Mouse (Mus musculus) activated CD4-positive, CD25-positive, alpha-beta regulatory T cell, adult 4 months (primary cell): ENCODE measurements around the gene BC030500. TPM values are rescaled to one million over a fixed set of nuclear protein-coding genes. Genes with fewer than 3 reads are reported as not detected.

Source experiments
- ATAC-seq: one replicate; pipeline ENCODE4 v1.8.0; 2017
- polyA plus RNA-seq, 2 experiments: library from polyadenylated mRNA; unstranded; fragments of 100-300 nt; shearing (Covaris generic); gene quantifications; one replicate each; pipeline ENCODE4 v1.2.1; 2017

Gene BC030500
- polyA plus RNA-seq: not detected

- no peak for ATAC-seq
Observed at GRCm38 (mm10) chr8:58911677-58912076, at the start of gene BC030500. BC030500 (plus strand) TSS chr8:58911755.

GRCm38 (mm10) chr8:58886405-58886804 is 25.1 kb upstream of the BC030500 start:
- no peak for ATAC-seq

- ATAC-seq: no peak
Observed at GRCm38 (mm10) chr8:58890591-58890990, 21.0 kb upstream of the BC030500 start.

- no peak for ATAC-seq
Observed at GRCm38 (mm10) chr8:58895960-58896359, 15.6 kb upstream of the BC030500 start.

- no peak for ATAC-seq
Observed at GRCm38 (mm10) chr8:58904465-58904864, 7.1 kb upstream of the BC030500 start.

GRCm38 (mm10) chr8:58912196-58912839 is 763 bp downstream of the BC030500 start, which contains the start of gene Galntl6:
Galntl6 (minus strand) TSS chr8:58912640.
- ATAC-seq: no peak

GRCm38 (mm10) chr8:58912840-58913639 is 1.5 kb downstream of the BC030500 start:
- no peak for ATAC-seq

- no peak for ATAC-seq
Observed at GRCm38 (mm10) chr8:58913640-58913968, 2.0 kb downstream of the BC030500 start.

GRCm38 (mm10) chr8:58915142-58915541 is 3.6 kb downstream of the BC030500 start:
- ATAC-seq: no peak

GRCm38 (mm10) chr8:58931066-58931465 is 19.5 kb downstream of the BC030500 start:
- no peak for ATAC-seq

- no peak for ATAC-seq
Observed at GRCm38 (mm10) chr8:58943773-58944172, 32.2 kb downstream of the BC030500 start.

- ATAC-seq: no peak
Observed at GRCm38 (mm10) chr8:58957195-58957739, 45.7 kb downstream of the BC030500 start.

Other genes starting within 250 kb of the BC030500 start
- under 1 TPM in 1 of 2 experiments, not detected in 1; 0.09 TPM for gene Galntl6, start 885 bp downstream of the BC030500 start, polyA plus RNA-seq